Mouse (Mus musculus) hindbrain, embryonic 13.5 days (tissue): ENCODE measurements around the gene Chst11. TPM values are rescaled to one million over a fixed set of nuclear protein-coding genes. Genes with fewer than 3 reads are reported as not detected.
A peak's percentile ranks its signal among the peaks of the same experiment; 100 is the strongest.

Experiments used
- ATAC-seq: fragments of 200-750 bp; cut with Nextera tagmentation; 2 replicates; pipeline ENCODE4 v1.8.0; 2017; ENCODE audit warnings: moderate TSS enrichment; ENCODE audit not compliant: low FRiP score
- H3K27ac ChIP-seq: fragments of 300-500 bp; sonication (generic); 2 replicates; pipeline ENCODE4 v1.5.1; 2015; ENCODE audit warnings: inconsistent platforms, mild to moderate bottlenecking, moderate library complexity
- H3K27me3 ChIP-seq: fragments of 300-500 bp; sonication (generic); 2 replicates; pipeline ENCODE4 v1.6.1; 2015; ENCODE audit warnings: mild to moderate bottlenecking, inconsistent platforms
- H3K36me3 ChIP-seq: fragments of 300-500 bp; sonication (generic); 2 replicates; pipeline ENCODE4 v1.6.1; 2015; ENCODE audit warnings: mild to moderate bottlenecking, inconsistent platforms
- H3K4me1 ChIP-seq: fragments of 300-500 bp; sonication (generic); replicated peaks from 2 replicates; pipeline ENCODE4 v1.6.1; 2015; ENCODE audit warnings: inconsistent platforms
- H3K4me2 ChIP-seq: fragments of 300-500 bp; sonication (generic); 2 replicates; pipeline ENCODE4 v1.6.1; 2015; ENCODE audit warnings: inconsistent platforms, mild to moderate bottlenecking, moderate library complexity
- H3K4me3 ChIP-seq: fragments of 300-500 bp; sonication (generic); 2 replicates; pipeline ENCODE4 v1.5.1; 2015; ENCODE audit warnings: mild to moderate bottlenecking, inconsistent platforms
- H3K9ac ChIP-seq: fragments of 300-500 bp; sonication (generic); 2 replicates; pipeline ENCODE4 v1.6.1; 2015; ENCODE audit warnings: mild to moderate bottlenecking, inconsistent platforms
- H3K9me3 ChIP-seq: fragments of 300-500 bp; sonication (generic); 2 replicates; pipeline ENCODE4 v1.6.1; 2016; ENCODE audit warnings: inconsistent platforms
- WGBS: fragments of 180-500 bp; shearing (Covaris S2); methylation state at CpG from one replicate; pipeline ENCODE4 v1.1.7; 2015; 5-methylcytosine and 5-hydroxymethylcytosine counted together
- polyA plus RNA-seq: library from polyadenylated mRNA; unstranded; fragments of >200 nt; fragmentation: Nextera tagmentation; extraction: Ambion mirVana; gene quantifications from 2 replicates; pipeline ENCODE4 v1.2.1, GENCODE M21; 2015

The Chst11 gene
- polyA plus RNA-seq, 1 experiment from 2014 or later = 2.7 TPM

GRCm38 (mm10) chr10:83159229-83159628 lies 173.9 kb downstream of the Chst11 start:
- Histone ChIP-seq H3K36me3 (no peaks in the 10 kb centered on the region), H3K9ac (no peak overlapping the region), H3K27ac (no peak overlapping the region), H3K4me2 (no peak overlapping the region), H3K4me3 (no peak overlapping the region), H3K9me3 (no peaks in the 10 kb centered on the region), H3K27me3 (no peaks in the 10 kb centered on the region), H3K4me1 (peaks cover 32% of the 10 kb centered on the region)
- 92% methylated on average over 8 of the region's 8 CpGs for WGBS
- no peak for ATAC-seq

DNA sequence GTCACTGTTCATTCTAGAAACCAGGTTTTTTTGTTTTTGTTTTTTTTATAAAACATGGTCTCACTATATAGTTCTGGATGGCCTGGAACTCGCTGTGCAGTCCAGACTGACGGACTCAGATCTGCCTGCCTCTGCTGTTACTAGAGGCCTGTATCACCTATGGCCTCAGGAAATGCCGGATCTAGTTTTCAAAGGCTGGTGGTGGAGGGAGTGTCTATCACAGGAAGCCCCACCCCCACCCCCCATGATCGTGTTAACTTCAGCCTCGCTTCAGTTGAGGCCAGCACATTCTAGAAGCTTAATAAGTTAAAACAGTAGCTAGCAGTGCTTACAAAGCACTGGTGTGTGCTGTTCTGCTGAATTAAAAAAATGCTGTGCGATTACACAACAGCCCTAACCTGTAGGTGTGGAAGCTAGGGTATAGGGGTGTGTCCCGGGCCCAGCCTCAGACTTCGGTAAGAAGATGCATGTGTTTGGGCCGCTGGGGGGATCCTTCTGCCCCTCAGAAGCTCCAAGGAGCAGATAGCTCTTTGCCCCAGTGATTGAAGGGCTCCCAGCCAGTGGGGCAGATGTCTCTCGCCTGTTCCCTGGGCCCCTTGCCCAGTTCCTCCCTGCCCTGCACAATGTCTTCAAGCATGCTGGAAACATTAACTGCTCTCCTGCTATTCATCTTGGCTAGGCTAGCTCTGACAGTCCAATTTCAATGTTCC lies 176.5 kb downstream of the Chst11 start:
- 59% methylated on average over 10 of the region's 10 CpGs for WGBS
- Histone ChIP-seq H3K4me1 (peaks cover 39% of the 10 kb centered on the region), H3K4me2 (no peak overlapping the region), H3K27ac (peak overlapping the region; percentile 65), H3K4me3 (no peak overlapping the region), H3K27me3 (no peaks in the 10 kb centered on the region), H3K36me3 (no peaks in the 10 kb centered on the region), H3K9ac (no peak overlapping the region), H3K9me3 (no peaks in the 10 kb centered on the region)
- peak; percentile 53; the same call in 1 of the 2 replicates for ATAC-seq

GRCm38 (mm10) chr10:83163946-83164345 lies 178.6 kb downstream of the Chst11 start:
- ATAC-seq = no peak
- Histone ChIP-seq H3K27ac (no peak overlapping the region), H3K4me1 (peaks cover 47% of the 10 kb centered on the region), H3K27me3 (no peaks in the 10 kb centered on the region), H3K4me2 (no peak overlapping the region), H3K4me3 (no peak overlapping the region), H3K36me3 (no peaks in the 10 kb centered on the region), H3K9me3 (no peaks in the 10 kb centered on the region), H3K9ac (no peak overlapping the region)
- 72% methylated on average over 6 of the region's 6 CpGs for WGBS

DNA sequence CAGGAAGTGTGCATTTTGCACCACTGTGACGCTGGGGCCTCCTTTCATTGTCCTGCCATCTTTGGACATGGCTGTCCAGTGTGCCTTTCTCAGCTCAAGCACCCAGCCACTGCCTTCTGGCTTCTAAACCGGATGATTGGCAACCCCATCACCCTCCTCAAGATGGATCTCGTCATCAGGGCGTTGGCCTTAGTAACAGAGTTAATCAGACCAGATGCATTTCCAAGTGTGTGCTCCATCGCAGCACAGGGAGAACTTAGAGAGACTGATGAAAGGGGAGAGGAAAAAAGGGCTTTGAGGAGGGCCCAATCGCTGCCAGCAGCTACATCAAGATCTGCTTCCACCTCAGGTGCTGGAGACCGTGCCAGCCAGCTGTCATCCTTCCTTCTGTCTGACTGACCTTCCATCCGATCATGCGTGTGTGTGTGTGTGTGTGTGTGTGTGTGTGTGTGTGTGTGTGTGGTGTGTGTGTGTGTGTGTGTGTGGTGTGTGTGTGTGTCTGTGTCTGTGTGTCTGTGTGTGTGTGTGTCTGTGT lies 179.7 kb downstream of the Chst11 start:
- Histone ChIP-seq H3K4me3 (no peak overlapping the region), H3K27me3 (no peaks in the 10 kb centered on the region), H3K36me3 (no peaks in the 10 kb centered on the region), H3K4me2 (no peak overlapping the region), H3K9ac (no peak overlapping the region), H3K27ac (no peak overlapping the region), H3K4me1 (peaks cover 50% of the 10 kb centered on the region), H3K9me3 (no peaks in the 10 kb centered on the region)
- ATAC-seq = no peak
- 76% methylated on average over 9 of the region's 9 CpGs for WGBS

- Histone ChIP-seq H3K36me3 (no peaks in the 10 kb centered on the region), H3K4me3 (no peak overlapping the region), H3K27me3 (no peaks in the 10 kb centered on the region), H3K4me2 (no peak overlapping the region), H3K27ac (no peak overlapping the region), H3K9ac (no peak overlapping the region), H3K9me3 (no peaks in the 10 kb centered on the region), H3K4me1 (peaks cover 50% of the 10 kb centered on the region)
- WGBS = 67% methylated on average over 11 of the region's 11 CpGs
- ATAC-seq = no peak
Observed at GRCm38 (mm10) chr10:83165521-83166243, 180.4 kb downstream of the Chst11 start.

DNA sequence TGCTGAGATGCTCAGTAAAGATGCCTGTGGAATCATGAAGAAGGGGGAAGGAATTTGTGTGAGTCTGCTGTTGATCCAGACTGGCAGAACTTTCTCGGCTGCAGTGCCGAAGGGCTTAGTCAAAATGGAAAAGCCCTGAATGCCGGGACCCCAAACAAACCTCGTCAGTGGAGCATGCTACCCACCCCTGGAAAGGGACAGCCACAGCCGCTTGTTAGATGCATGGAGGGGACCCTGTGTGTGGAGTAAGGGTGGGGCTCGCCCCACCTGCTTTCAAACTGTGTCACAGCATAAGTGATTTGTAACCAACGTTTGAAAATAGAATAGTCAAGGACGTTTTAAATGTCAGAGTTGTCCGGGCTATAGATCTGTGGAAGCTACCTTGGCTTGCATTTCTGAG lies 181.0 kb downstream of the Chst11 start:
- no peaks in the 10 kb centered on the region for H3K9me3 ChIP-seq
- H3K9ac ChIP-seq = no peak overlapping the region
- no peaks in the 10 kb centered on the region for H3K36me3 ChIP-seq
- H3K27ac ChIP-seq = no peak overlapping the region
- no peaks in the 10 kb centered on the region for H3K27me3 ChIP-seq
- no peak overlapping the region for H3K4me3 ChIP-seq
- no peak for ATAC-seq
- peaks cover 50% of the 10 kb centered on the region for H3K4me1 ChIP-seq
- no peak overlapping the region for H3K4me2 ChIP-seq
- WGBS = 81% methylated on average over 9 of the region's 9 CpGs

GRCm38 (mm10) chr10:83167492-83167891 lies 182.2 kb downstream of the Chst11 start:
- 76% methylated on average over 6 of the region's 6 CpGs for WGBS
- Histone ChIP-seq H3K9ac (no peak overlapping the region), H3K36me3 (no peaks in the 10 kb centered on the region), H3K27ac (no peak overlapping the region), H3K9me3 (no peaks in the 10 kb centered on the region), H3K4me2 (no peak overlapping the region), H3K4me3 (no peak overlapping the region), H3K4me1 (peaks cover 38% of the 10 kb centered on the region), H3K27me3 (no peaks in the 10 kb centered on the region)
- no peak for ATAC-seq

GRCm38 (mm10) chr10:83168303-83169056 lies 183.2 kb downstream of the Chst11 start:
- WGBS = 77% methylated on average over 11 of the region's 11 CpGs
- H3K9me3 ChIP-seq = no peaks in the 10 kb centered on the region

DNA sequence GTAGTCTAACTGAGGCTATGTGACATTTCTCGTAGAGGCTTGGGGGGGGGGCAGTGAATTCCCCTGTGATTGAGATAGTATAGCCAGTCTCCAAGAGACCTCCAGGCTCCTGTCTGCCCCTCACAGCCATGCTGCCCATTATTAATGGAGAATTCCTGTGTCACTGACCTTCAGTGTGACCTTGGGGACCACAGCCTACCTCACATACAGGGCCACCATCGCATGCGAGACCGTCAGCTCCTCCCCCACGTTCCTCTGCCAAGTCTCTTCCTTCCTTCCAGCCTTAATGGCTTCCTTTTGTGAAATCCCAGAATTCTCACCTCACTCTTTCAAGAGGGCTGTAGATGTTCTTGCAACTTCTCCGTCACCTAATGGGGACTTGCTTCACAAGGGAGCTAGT lies 184.3 kb downstream of the Chst11 start:
- H3K27ac ChIP-seq = no peak overlapping the region
- no peak overlapping the region for H3K4me3 ChIP-seq
- ATAC-seq = no peak
- H3K4me1 ChIP-seq = peaks cover 26% of the 10 kb centered on the region; the same call in 1 of the 2 replicates
- no peaks in the 10 kb centered on the region for H3K27me3 ChIP-seq
- H3K9me3 ChIP-seq = no peaks in the 10 kb centered on the region
- no peak overlapping the region for H3K9ac ChIP-seq
- H3K36me3 ChIP-seq = no peaks in the 10 kb centered on the region
- 92% methylated on average over 6 of the region's 6 CpGs for WGBS
- no peak overlapping the region for H3K4me2 ChIP-seq

More at GRCm38 (mm10) chr10:83168303-83169056, 183.2 kb downstream of the Chst11 start:
- ATAC-seq = no peak
- H3K4me2 ChIP-seq = no peak overlapping the region
- no peaks in the 10 kb centered on the region for H3K27me3 ChIP-seq
- no peak overlapping the region for H3K4me3 ChIP-seq
- no peak overlapping the region for H3K9ac ChIP-seq
- H3K4me1 ChIP-seq = peaks cover 34% of the 10 kb centered on the region
- no peaks in the 10 kb centered on the region for H3K36me3 ChIP-seq
- no peak overlapping the region for H3K27ac ChIP-seq

GRCm38 (mm10) chr10:83178151-83178550 lies 192.9 kb downstream of the Chst11 start:
- no peak for ATAC-seq
- Histone ChIP-seq H3K4me3 (no peak overlapping the region), H3K36me3 (no peaks in the 10 kb centered on the region), H3K27ac (no peak overlapping the region), H3K4me2 (no peak overlapping the region), H3K9me3 (no peaks in the 10 kb centered on the region), H3K9ac (no peak overlapping the region), H3K4me1 (peaks cover 19% of the 10 kb centered on the region), H3K27me3 (no peaks in the 10 kb centered on the region)
- 78% methylated on average over 5 of the region's 5 CpGs for WGBS

GRCm38 (mm10) chr10:83178661-83179060 lies 193.4 kb downstream of the Chst11 start:
- H3K4me3 ChIP-seq = no peak overlapping the region
- 81% methylated on average over 1 of the region's 1 CpGs for WGBS
- no peaks in the 10 kb centered on the region for H3K27me3 ChIP-seq
- no peak for ATAC-seq
- peaks cover 21% of the 10 kb centered on the region for H3K4me1 ChIP-seq
- H3K4me2 ChIP-seq = no peak overlapping the region
- H3K9me3 ChIP-seq = no peaks in the 10 kb centered on the region
- H3K36me3 ChIP-seq = no peaks in the 10 kb centered on the region
- H3K9ac ChIP-seq = no peak overlapping the region
- no peak overlapping the region for H3K27ac ChIP-seq
